Mouse (Mus musculus): ENCODE data around the gene Cyb561a3. TPM values are rescaled to one million over a fixed set of nuclear protein-coding genes. Genes with fewer than 3 reads are reported as not detected.
A peak's percentile ranks its signal among the peaks of the same experiment; 100 is the strongest.

Cyb561a3 gene
- polyA plus RNA-seq, 1 experiment = 21.7 TPM

DNA sequence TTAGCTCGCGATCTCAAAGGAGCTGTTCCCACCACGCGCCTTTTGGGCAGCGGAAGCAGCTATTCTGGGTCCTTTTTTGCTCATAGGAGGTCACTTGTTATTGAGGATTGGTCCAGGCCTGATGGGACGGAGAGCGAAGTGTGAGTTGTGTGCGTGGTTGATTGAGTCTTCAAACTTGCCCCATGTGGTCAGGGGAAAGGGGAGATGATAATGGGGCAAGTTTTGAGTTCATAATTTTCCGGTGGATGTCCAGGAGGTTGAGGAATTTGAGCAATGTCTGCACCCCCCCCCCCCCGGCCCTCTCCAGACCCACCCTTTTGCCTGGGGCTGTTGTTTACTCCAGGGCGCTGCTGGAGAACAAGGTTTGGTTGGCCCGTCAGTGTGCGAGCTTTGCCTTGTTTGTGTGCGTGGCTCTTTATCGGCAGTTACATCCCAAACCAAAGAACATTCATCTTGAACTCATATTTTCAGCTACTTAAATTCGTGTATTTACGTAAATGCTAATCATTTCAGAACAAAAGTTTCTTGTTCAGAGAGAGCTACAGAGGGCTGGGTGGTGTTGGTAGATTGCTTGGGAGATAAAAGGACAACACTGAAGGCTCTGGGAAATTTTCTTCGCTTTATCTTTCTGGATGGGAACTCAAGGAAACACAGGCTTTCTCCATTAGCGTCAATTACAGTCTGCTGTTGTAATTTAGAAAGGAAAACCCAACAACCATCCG is 29.1 kb downstream of the Cyb561a3 start:
- TF ChIP-seq POLR2A (IDR thresholded peaks at IDR 0.05; ENCODE audit: insufficient read length, low read depth) (peak; percentile 29), TCF3 (IDR thresholded peaks at IDR 0.05; ENCODE audit: insufficient read length, low read depth) (no peak)
- peak overlapping the region; percentile 87 for H3K4me3 ChIP-seq
- H3K79me2 ChIP-seq (ENCODE audit: control insufficient read depth, insufficient read depth) = peaks cover 55% of the 10 kb centered on the region
- H3ac ChIP-seq (ENCODE audit: control insufficient read depth, insufficient read length) = peak overlapping the region; percentile 71
- H3K36me3 ChIP-seq (ENCODE audit: control insufficient read depth, insufficient read depth) = peaks cover 24% of the 10 kb centered on the region
- peak overlapping the region; percentile 89 for H3K4me2 ChIP-seq (ENCODE audit: low read depth)
- no peaks in the 10 kb centered on the region for H3K27me3 ChIP-seq (ENCODE audit: control insufficient read depth, insufficient read depth, insufficient read length)

- Histone ChIP-seq H3K4me3 (no peak overlapping the region), H3K4me2 (ENCODE audit: low read depth) (peak overlapping the region; percentile 89), H3K79me2 (ENCODE audit: control insufficient read depth, insufficient read depth) (peaks cover 70% of the 10 kb centered on the region), H3ac (ENCODE audit: control insufficient read depth, insufficient read length) (no peak overlapping the region), H3K36me3 (ENCODE audit: control insufficient read depth, insufficient read depth) (peaks cover 50% of the 10 kb centered on the region), H3K27me3 (ENCODE audit: control insufficient read depth, insufficient read depth, insufficient read length) (no peaks in the 10 kb centered on the region)
- TF ChIP-seq MYOD1 (IDR thresholded peaks at IDR 0.05; ENCODE audit: control insufficient read depth in 1 of 3, insufficient read length in 2 of 3, low read depth in 2 of 3) = peak; percentile 50 to 64 (median 60)
- TF ChIP-seq POLR2AphosphoS2 (IDR thresholded peaks at IDR 0.05; ENCODE audit: insufficient read length, low read depth) = no peak
- TF ChIP-seq SRF (IDR thresholded peaks at IDR 0.05; ENCODE audit: control insufficient read depth, insufficient read length, low read depth) = no peak
- TF ChIP-seq REST (IDR thresholded peaks at IDR 0.05; ENCODE audit: insufficient read depth, insufficient read length) = no peak
- TF ChIP-seq E2F4 (IDR thresholded peaks at IDR 0.05; ENCODE audit: insufficient read depth) = no peak
- TF ChIP-seq TCF3 (IDR thresholded peaks at IDR 0.05; ENCODE audit: insufficient read length, low read depth) = no peak
- TF ChIP-seq CEBPB (IDR thresholded peaks at IDR 0.05; ENCODE audit: insufficient read depth, poor library complexity, severe bottlenecking) = no peak
- TF ChIP-seq MYOG (IDR thresholded peaks at IDR 0.05; ENCODE audit: control insufficient read depth in 1 of 3, insufficient read depth in 1 of 3, insufficient read length in 2 of 3, low read depth in 2 of 3) = peak in 2 of 3 experiments; percentile 41 to 80
- no peak for TF ChIP-seq USF1 (IDR thresholded peaks at IDR 0.05; ENCODE audit: low read depth)
- TF ChIP-seq POLR2A (IDR thresholded peaks at IDR 0.05; ENCODE audit: insufficient read length, low read depth) = no peak
- peak; percentile 63 for TF ChIP-seq TCF12 (IDR thresholded peaks at IDR 0.05; ENCODE audit: insufficient read depth, poor library complexity, severe bottlenecking)
- TF ChIP-seq MAX (IDR thresholded peaks at IDR 0.05; ENCODE audit: low read depth) = no peak
Observed at GRCm38 (mm10) chr19:10608573-10609240, 31.7 kb downstream of the Cyb561a3 start.

- TF ChIP-seq TCF3 (IDR thresholded peaks at IDR 0.05; ENCODE audit: insufficient read length, low read depth) (no peak), USF1 (IDR thresholded peaks at IDR 0.05; ENCODE audit: low read depth) (no peak), REST (IDR thresholded peaks at IDR 0.05; ENCODE audit: insufficient read depth, insufficient read length) (no peak)
- Histone ChIP-seq H3K4me3 (no peak within 1 kb of the TSS), H3K36me3 (ENCODE audit: control insufficient read depth, insufficient read depth) (peaks cover 22% of the 10 kb centered on the region), H3K27me3 (ENCODE audit: control insufficient read depth, insufficient read depth, insufficient read length) (no peaks in the 10 kb centered on the region), H3ac (ENCODE audit: control insufficient read depth, insufficient read length) (no peak within 1 kb of the TSS), H3K79me2 (ENCODE audit: control insufficient read depth, insufficient read depth) (no peaks in the 10 kb centered on the region), H3K4me2 (ENCODE audit: low read depth) (no peak within 1 kb of the TSS)
Observed at GRCm38 (mm10) chr19:10634106-10634871, 57.3 kb downstream of the Cyb561a3 start, which contains the start of gene Vwce. TSS of gene Vwce (plus strand) at chr19:10634213.

DNA sequence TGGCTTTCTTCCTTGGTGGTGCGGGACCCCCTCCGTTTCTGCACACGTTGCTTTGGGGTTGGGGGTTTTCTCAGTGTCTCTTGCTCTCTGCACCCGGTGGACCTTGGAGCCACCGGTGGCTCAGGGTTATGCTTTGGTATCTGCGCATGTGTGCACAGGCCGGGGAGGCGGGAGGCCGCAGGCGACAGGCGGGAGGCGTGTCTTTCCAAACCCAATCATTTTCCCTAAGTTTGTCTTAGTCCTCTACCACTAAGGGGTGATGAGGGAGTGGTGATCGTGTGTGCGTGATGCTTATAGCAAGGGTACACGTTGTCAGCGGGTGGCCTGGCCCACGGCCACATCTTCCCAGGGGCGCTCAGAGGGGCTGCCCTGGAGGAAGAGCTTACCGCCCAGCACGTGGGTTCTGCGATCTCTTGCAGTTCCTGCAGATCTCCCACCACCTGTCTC is 57.9 kb downstream of the Cyb561a3 start:
- peaks cover 16% of the 10 kb centered on the region for H3K36me3 ChIP-seq (ENCODE audit: control insufficient read depth, insufficient read depth)
- no peaks in the 10 kb centered on the region for H3K27me3 ChIP-seq (ENCODE audit: control insufficient read depth, insufficient read depth, insufficient read length)
- no peaks in the 10 kb centered on the region for H3K79me2 ChIP-seq (ENCODE audit: control insufficient read depth, insufficient read depth)
- no peak overlapping the region for H3K4me2 ChIP-seq (ENCODE audit: low read depth)
- H3K4me3 ChIP-seq = no peak overlapping the region
- TF ChIP-seq POLR2A (IDR thresholded peaks at IDR 0.05; ENCODE audit: insufficient read length, low read depth) = no peak
- TF ChIP-seq TCF3 (IDR thresholded peaks at IDR 0.05; ENCODE audit: insufficient read length, low read depth) = no peak
- TF ChIP-seq POLR2AphosphoS2 (IDR thresholded peaks at IDR 0.05; ENCODE audit: insufficient read length, low read depth) = no peak
- TF ChIP-seq REST (IDR thresholded peaks at IDR 0.05; ENCODE audit: insufficient read depth, insufficient read length) = no peak
- no peak for TF ChIP-seq MYOD1 (IDR thresholded peaks at IDR 0.05; ENCODE audit: control insufficient read depth in 1 of 3, insufficient read length in 2 of 3, low read depth in 2 of 3)
- TF ChIP-seq E2F4 (IDR thresholded peaks at IDR 0.05; ENCODE audit: insufficient read depth) = no peak
- TF ChIP-seq MAX (IDR thresholded peaks at IDR 0.05; ENCODE audit: low read depth) = no peak
- no peak overlapping the region for H3ac ChIP-seq (ENCODE audit: control insufficient read depth, insufficient read length)

- H3K4me2 ChIP-seq (ENCODE audit: low read depth) = no peak overlapping the region
- H3K4me3 ChIP-seq = no peak overlapping the region
- peaks cover 3% of the 10 kb centered on the region for H3K36me3 ChIP-seq (ENCODE audit: control insufficient read depth, insufficient read depth)
- H3K79me2 ChIP-seq (ENCODE audit: control insufficient read depth, insufficient read depth) = no peaks in the 10 kb centered on the region
- no peaks in the 10 kb centered on the region for H3K27me3 ChIP-seq (ENCODE audit: control insufficient read depth, insufficient read depth, insufficient read length)
- TF ChIP-seq POLR2AphosphoS2 (IDR thresholded peaks at IDR 0.05; ENCODE audit: insufficient read length, low read depth) = no peak
- TF ChIP-seq TCF3 (IDR thresholded peaks at IDR 0.05; ENCODE audit: insufficient read length, low read depth) = peak; percentile 21
- no peak for TF ChIP-seq CEBPB (IDR thresholded peaks at IDR 0.05; ENCODE audit: insufficient read depth, poor library complexity, severe bottlenecking)
- TF ChIP-seq USF1 (IDR thresholded peaks at IDR 0.05; ENCODE audit: low read depth) = no peak
- peak in 1 of 3 experiments; percentile 68 for TF ChIP-seq MYOG (IDR thresholded peaks at IDR 0.05; ENCODE audit: control insufficient read depth in 1 of 3, insufficient read depth in 1 of 3, insufficient read length in 2 of 3, low read depth in 2 of 3)
- peak in 2 of 3 experiments; percentile 53 to 76 for TF ChIP-seq MYOD1 (IDR thresholded peaks at IDR 0.05; ENCODE audit: control insufficient read depth in 1 of 3, insufficient read length in 2 of 3, low read depth in 2 of 3)
- TF ChIP-seq REST (IDR thresholded peaks at IDR 0.05; ENCODE audit: insufficient read depth, insufficient read length) = no peak
- TF ChIP-seq E2F4 (IDR thresholded peaks at IDR 0.05; ENCODE audit: insufficient read depth) = no peak
- TF ChIP-seq MAX (IDR thresholded peaks at IDR 0.05; ENCODE audit: low read depth) = no peak
- no peak for TF ChIP-seq SRF (IDR thresholded peaks at IDR 0.05; ENCODE audit: control insufficient read depth, insufficient read length, low read depth)
- no peak for TF ChIP-seq POLR2A (IDR thresholded peaks at IDR 0.05; ENCODE audit: insufficient read length, low read depth)
- peak; percentile 25 for TF ChIP-seq TCF12 (IDR thresholded peaks at IDR 0.05; ENCODE audit: insufficient read depth, poor library complexity, severe bottlenecking)
- no peak overlapping the region for H3ac ChIP-seq (ENCODE audit: control insufficient read depth, insufficient read length)
Observed at GRCm38 (mm10) chr19:10637840-10638239, 60.9 kb downstream of the Cyb561a3 start.

Data from myocyte (in vitro differentiated cells).